Mouse (Mus musculus) layer of hippocampus, postnatal 36 days (tissue): ENCODE measurements at regions not wholly inside any gene's neighbourhood (a gene's known extent, or its start where the extent isn't known, plus 50 kb on each side); places are given as distances from the start of the nearest gene placed in this dataset.
A peak's percentile ranks its signal among the peaks of the same experiment; 100 is the strongest.

Experiments used
- DNase-seq, 2 experiments: peaks; one replicate each; pipeline ENCODE4 v3.0.0; 2022

- no peak for DNase-seq
Observed at GRCm38 (mm10) chr14:67626181-67626580, 1617.2 kb upstream of the Gulo start.

GRCm38 (mm10) chr14:67623841-67624480 is 1615.0 kb upstream of the Gulo start:
- no peak for DNase-seq

- DNase-seq, result no peak
Observed at GRCm38 (mm10) chr14:67622911-67623310, 1613.9 kb upstream of the Gulo start.

GRCm38 (mm10) chr14:67621486-67621885 is 1612.5 kb upstream of the Gulo start:
- no peak for DNase-seq

DNA sequence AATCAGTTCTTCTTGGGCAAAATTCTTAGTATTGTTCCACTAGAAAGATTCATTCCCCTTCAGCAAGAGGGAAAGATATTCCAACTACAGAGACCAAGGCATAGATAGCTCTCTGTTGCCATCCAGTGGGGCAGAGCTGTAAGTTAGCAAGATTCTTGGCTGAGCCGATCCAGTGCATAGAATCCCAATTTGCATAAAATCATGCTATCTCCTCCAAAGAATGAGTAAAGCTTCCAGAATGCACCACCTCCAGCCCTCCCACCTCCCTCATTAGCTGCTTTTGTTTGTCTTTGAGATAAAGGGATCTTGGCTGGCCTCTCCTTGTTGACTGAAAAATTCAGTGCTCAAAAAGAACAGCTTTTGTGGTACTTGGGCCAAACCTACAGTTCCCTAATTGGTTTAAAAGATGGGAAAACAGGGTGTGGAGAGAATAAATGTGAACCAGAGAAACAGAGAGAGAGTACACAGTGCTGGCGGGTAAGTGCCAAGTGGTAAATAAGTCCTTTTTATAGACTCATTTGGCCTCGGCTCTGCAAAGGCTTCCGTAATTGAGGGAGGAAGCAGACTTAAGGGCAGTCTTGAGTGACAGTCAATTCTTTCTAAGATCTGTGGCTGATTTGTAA is 1612.0 kb upstream of the Gulo start:
- peak; percentile 41 to 54 for DNase-seq

DNA sequence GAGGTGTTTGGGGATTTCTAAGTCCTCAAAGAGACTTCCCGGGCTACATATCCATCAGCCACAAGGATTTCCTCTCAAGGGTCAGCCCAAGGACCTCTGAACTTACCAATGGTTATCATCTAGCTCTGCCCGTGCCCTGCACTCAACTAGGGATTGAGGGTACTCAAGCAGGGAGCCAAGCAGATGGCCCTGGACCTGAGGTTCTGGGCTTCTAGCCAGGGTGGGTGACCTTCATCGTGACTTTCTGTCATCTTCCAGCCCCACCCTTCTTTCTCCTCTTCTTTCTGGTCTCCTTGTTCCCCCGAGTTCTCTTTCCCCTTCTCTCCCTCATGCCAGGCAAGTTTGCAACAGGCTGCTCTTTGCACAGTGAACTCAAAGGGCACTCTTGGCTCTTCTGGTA is 1610.6 kb upstream of the Gulo start:
- DNase-seq, result no peak

- no peak for DNase-seq
Observed at GRCm38 (mm10) chr14:67614369-67614768, 1605.4 kb upstream of the Gulo start.

- no peak for DNase-seq
Observed at GRCm38 (mm10) chr14:67613691-67614090, 1604.7 kb upstream of the Gulo start.

DNA sequence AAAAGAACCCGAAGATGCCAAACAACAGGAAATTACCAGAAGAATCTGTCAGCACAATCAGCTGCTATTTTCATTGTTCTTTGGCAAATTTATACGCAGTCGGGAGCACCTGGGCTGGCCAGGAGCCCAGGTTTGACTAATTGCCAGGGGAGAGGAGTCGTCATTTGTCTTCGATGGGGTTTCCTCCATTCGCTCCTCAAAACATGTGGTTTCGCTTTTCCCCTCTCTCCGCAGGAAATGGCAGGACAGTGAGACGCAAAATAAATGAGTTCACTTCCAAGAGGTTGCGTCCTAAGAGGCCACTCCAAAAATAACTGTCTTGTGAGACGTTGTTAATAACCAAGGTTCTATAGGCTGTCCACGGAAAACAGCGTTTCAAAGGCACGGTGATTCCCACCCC is 1604.2 kb upstream of the Gulo start:
- no peak for DNase-seq

- no peak for DNase-seq
Observed at GRCm38 (mm10) chr14:67612471-67612870, 1603.5 kb upstream of the Gulo start.

- DNase-seq, result no peak
Observed at GRCm38 (mm10) chr14:67608262-67608661, 1599.3 kb upstream of the Gulo start.

- DNase-seq, result no peak
Observed at GRCm38 (mm10) chr14:67602960-67603359, 1594.0 kb upstream of the Gulo start.

- peak; percentile 16 to 18 for DNase-seq
Observed at GRCm38 (mm10) chr14:67599734-67600133, 1590.7 kb upstream of the Gulo start.

- no peak for DNase-seq
Observed at GRCm38 (mm10) chr14:67588627-67589026, 1579.6 kb upstream of the Gulo start.

GRCm38 (mm10) chr14:67584456-67585048 is 1575.5 kb upstream of the Gulo start:
- no peak for DNase-seq

GRCm38 (mm10) chr14:67582201-67582782 is 1573.3 kb upstream of the Gulo start:
- peak; percentile 54 to 66 for DNase-seq

DNA sequence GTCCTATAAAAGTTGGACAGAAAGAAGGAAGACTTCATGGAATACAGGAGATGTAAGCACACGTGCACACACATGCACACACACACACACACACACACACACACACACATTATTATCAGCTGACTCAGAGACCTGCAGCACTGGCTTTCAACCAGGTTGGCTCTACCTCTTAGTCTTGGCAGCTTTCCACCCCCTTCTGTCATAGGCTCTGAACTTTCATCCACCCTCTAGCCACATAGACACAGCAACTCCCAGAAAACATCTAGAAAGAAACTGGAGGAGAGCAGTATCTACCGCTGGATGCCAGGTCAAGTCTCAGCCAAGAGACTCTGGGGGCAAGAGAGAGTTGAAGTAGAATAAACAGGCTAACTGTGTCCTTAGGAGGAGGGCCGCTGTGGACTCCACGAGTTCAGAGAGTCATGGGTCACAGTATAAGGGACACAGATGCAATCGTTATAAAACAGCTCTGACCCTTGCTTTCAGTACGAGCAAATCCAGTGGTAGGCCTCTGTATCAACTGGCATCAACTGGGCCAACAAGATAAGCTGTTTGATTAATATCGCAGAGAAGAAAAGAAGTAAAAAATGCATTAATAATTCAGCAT is 1565.4 kb upstream of the Gulo start:
- no peak for DNase-seq

GRCm38 (mm10) chr14:67573451-67573995 is 1564.5 kb upstream of the Gulo start:
- no peak for DNase-seq

- DNase-seq, result no peak
Observed at GRCm38 (mm10) chr14:67569744-67570322, 1560.8 kb upstream of the Gulo start.

DNA sequence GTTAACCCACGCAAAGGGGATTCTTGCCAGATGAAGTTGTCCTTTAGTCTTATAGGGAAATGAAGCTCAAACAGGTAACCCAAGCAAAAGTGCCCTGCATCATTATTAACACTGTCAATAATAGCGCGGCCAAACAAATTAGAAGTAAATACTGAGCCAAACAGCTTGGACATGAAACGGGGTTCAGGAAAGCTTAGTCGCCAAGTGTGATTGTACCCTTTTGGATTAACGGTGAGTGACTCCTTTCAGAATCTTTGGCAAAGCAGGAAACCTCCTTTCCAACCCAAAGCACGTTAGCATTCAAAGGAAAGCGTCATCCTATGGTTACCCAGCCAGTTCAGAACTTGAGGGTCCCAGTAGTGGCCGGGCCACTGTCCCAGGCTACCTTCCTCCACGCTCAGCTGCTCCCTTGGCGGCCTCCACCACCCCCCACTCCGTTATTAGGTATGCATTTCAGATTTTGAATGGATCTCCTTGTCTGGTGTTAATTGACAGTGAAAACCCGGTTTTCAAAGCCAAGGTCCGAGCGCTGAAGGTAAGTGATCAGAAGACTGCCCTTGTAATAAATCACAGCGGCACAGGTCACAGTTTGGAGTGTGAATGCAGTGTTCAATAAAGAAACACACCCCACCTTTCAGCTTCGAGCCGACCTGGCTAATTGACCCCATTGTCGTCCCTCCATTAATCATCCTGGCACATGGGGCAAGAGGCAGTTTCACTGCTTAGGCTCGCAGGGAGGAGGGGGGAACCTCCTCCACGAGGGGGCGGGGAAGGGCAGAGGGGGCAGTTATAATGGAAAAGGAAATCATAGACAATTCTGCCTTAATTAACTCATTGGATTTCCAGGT is 1560.1 kb upstream of the Gulo start:
- DNase-seq, result no peak

DNA sequence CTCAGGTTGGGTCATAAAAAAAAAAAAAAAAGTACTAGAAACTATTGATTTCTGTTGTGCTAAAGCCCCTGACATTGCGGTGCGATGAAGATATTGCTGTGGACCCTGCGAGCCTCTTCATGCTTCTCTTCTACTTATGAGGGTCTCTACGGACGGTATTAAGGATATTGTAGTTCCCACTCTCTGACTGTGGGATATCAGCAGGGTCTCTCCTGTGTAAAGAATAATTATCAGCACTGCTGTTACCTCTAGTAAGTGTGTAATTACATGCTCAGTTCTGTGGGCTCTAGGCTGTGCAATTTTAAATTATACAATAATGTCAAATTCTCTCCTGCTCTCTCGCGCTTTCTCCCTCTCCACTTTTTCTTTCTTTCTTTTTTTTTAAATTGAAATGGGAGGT is 1545.9 kb upstream of the Gulo start:
- no peak for DNase-seq
